Mouse (Mus musculus) thymus, adult 2 months (tissue): ENCODE results near the gene Slc31a2. TPM values are rescaled to one million over a fixed set of nuclear protein-coding genes. Genes with fewer than 3 reads are reported as not detected.

Experiments
- DNase-seq: peaks from one replicate; pipeline ENCODE4 v3.0.0; 2021
- H3K27ac ChIP-seq: fragments of 200-500 bp; 2 replicates; pipeline ENCODE4 v1.5.1; 2012; ENCODE audit warnings: low read length, control low read depth; ENCODE audit not compliant: control insufficient read depth, insufficient read depth
- H3K27me3 ChIP-seq: fragments of 200-500 bp; 2 replicates; pipeline ENCODE4 v1.6.1; 2012; ENCODE audit warnings: mild to moderate bottlenecking, low read length, moderate library complexity, mixed read lengths; ENCODE audit not compliant: control insufficient read depth, insufficient read depth
- H3K36me3 ChIP-seq: fragments of 200-500 bp; 2 replicates; pipeline ENCODE4 v1.6.1; 2012; ENCODE audit warnings: mild to moderate bottlenecking, low read length, moderate library complexity; ENCODE audit not compliant: control insufficient read depth, insufficient read depth
- H3K4me1 ChIP-seq: fragments of 200-500 bp; replicated peaks from 2 replicates; pipeline ENCODE4 v1.6.1; 2012; ENCODE audit warnings: low read length; ENCODE audit not compliant: control insufficient read depth, insufficient read depth
- H3K4me3 ChIP-seq: fragments of 200-500 bp; 2 replicates; pipeline ENCODE4 v1.5.1; 2012; ENCODE audit warnings: mild to moderate bottlenecking, low read length, control low read depth, moderate library complexity; ENCODE audit not compliant: control insufficient read depth, insufficient read depth
- CTCF ChIP-seq: fragments of 200-500 bp; IDR thresholded peaks from 2 replicates; pipeline ENCODE4 v1.5.1; 2012; ENCODE audit warnings: mild to moderate bottlenecking, control low read depth, low read length, moderate library complexity, borderline replicate concordance; ENCODE audit not compliant: control insufficient read depth, poor library complexity, insufficient read depth; ENCODE audit errors: extremely low read depth
- POLR2A ChIP-seq: fragments of 200-500 bp; IDR thresholded peaks from 2 replicates; pipeline ENCODE4 v1.6.1; 2012; ENCODE audit warnings: mild to moderate bottlenecking, low read length, control low read depth, moderate library complexity; ENCODE audit not compliant: control insufficient read depth, poor library complexity, insufficient read depth; ENCODE audit errors: extremely low read depth
- WGBS: fragments of 180-500 bp; shearing (Covaris S2); methylation state at CpG from one replicate; pipeline ENCODE4 v1.1.7; 2018; 5-methylcytosine and 5-hydroxymethylcytosine counted together
- polyA plus RNA-seq: library from polyadenylated mRNA; depleted of rRNA; stranded (reverse); fragments of >200 nt; gene quantifications from 2 replicates; pipeline ENCODE4 v1.2.3, GENCODE M21; 2012

The Slc31a2 gene
- polyA plus RNA-seq, 1 experiment = 21.6 TPM

GRCm38 (mm10) chr4:62313641-62314211 is 51.4 kb downstream of the Slc31a2 start:
- Histone ChIP-seq H3K4me1 (no peaks in the 10 kb centered on the region), H3K27me3 (no peaks in the 10 kb centered on the region), H3K4me3 (no peak overlapping the region), H3K36me3 (peaks cover 53% of the 10 kb centered on the region), H3K27ac (no peak overlapping the region)
- no peak for DNase-seq
- TF ChIP-seq POLR2A = no peak
- no peak for TF ChIP-seq CTCF
- WGBS = 86% methylated on average over 9 of the region's 9 CpGs

- Histone ChIP-seq H3K27ac (no peak overlapping the region), H3K36me3 (peaks cover 59% of the 10 kb centered on the region), H3K27me3 (no peaks in the 10 kb centered on the region), H3K4me3 (no peak overlapping the region), H3K4me1 (no peaks in the 10 kb centered on the region)
- TF ChIP-seq CTCF = no peak
- no peak for TF ChIP-seq POLR2A
- 97% methylated on average over 3 of the region's 3 CpGs for WGBS
- no peak for DNase-seq
These were observed 52.2 kb downstream of the Slc31a2 start for GRCm38 (mm10) chr4:62314516-62314915.

DNA sequence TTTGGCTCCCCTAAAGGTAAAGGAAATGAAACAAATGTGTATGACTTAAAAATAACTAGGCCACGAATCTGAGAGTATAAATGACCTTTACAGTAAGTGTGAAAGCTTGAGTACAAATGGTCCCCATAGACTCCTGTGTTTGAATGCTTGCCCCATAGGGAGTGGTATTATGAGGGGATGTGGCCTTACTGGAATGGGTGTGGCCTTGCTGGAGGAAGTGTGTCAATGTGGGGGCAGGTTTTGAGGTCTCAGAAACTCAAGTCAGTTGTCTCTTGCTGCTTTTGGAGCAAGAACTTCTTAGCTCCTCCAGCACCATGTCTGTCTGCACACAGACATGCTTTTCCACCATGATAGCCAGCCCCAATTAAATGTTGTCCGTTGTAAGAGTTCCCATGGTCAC is 54.1 kb downstream of the Slc31a2 start:
- H3K27me3 ChIP-seq = no peaks in the 10 kb centered on the region
- H3K27ac ChIP-seq = no peak overlapping the region
- 94% methylated on average over 2 of the region's 2 CpGs for WGBS
- DNase-seq = no peak
- peaks cover 66% of the 10 kb centered on the region for H3K36me3 ChIP-seq
- H3K4me1 ChIP-seq = no peaks in the 10 kb centered on the region
- no peak overlapping the region for H3K4me3 ChIP-seq
- TF ChIP-seq POLR2A (no peak), CTCF (no peak)

- no peak overlapping the region for H3K4me3 ChIP-seq
- WGBS = 88% methylated on average over 1 of the region's 1 CpGs
- H3K4me1 ChIP-seq = no peaks in the 10 kb centered on the region
- no peak for TF ChIP-seq CTCF
- TF ChIP-seq POLR2A = no peak
- H3K36me3 ChIP-seq = peaks cover 66% of the 10 kb centered on the region
- no peak for DNase-seq
- H3K27me3 ChIP-seq = no peaks in the 10 kb centered on the region
- H3K27ac ChIP-seq = no peak overlapping the region
These were observed 55.9 kb downstream of the Slc31a2 start for GRCm38 (mm10) chr4:62318294-62318693.

DNA sequence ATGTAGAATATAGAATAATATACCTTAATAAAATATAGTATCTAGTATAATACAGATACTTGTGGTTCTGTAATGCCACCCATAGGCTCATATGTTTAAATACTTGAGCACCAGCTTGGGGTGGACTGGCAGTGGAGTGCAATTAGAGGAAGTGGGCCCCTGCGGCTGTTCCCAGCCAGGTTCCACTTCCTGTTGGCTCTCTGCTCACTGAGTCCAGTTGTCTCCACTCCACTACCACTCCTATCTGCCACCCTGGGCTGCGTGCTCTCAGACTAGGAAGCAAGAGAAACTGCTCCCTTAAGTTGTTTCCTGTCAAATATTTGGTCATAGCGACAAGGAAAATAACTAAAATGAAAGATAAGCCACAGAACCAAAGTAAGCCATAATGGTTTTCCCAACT is 60.3 kb downstream of the Slc31a2 start:
- WGBS = 63% methylated on average over 3 of the region's 3 CpGs
- Histone ChIP-seq H3K27ac (no peak overlapping the region), H3K36me3 (peaks cover 87% of the 10 kb centered on the region), H3K27me3 (no peaks in the 10 kb centered on the region), H3K4me3 (no peak overlapping the region), H3K4me1 (no peaks in the 10 kb centered on the region)
- TF ChIP-seq POLR2A = no peak
- TF ChIP-seq CTCF = no peak
- DNase-seq = no peak

GRCm38 (mm10) chr4:62326111-62326510 is 63.7 kb downstream of the Slc31a2 start:
- no peak overlapping the region for H3K4me3 ChIP-seq
- TF ChIP-seq CTCF (no peak), POLR2A (no peak)
- H3K4me1 ChIP-seq = no peaks in the 10 kb centered on the region
- H3K36me3 ChIP-seq = peaks cover 88% of the 10 kb centered on the region
- H3K27me3 ChIP-seq = no peaks in the 10 kb centered on the region
- no peak overlapping the region for H3K27ac ChIP-seq
- no peak for DNase-seq

DNA sequence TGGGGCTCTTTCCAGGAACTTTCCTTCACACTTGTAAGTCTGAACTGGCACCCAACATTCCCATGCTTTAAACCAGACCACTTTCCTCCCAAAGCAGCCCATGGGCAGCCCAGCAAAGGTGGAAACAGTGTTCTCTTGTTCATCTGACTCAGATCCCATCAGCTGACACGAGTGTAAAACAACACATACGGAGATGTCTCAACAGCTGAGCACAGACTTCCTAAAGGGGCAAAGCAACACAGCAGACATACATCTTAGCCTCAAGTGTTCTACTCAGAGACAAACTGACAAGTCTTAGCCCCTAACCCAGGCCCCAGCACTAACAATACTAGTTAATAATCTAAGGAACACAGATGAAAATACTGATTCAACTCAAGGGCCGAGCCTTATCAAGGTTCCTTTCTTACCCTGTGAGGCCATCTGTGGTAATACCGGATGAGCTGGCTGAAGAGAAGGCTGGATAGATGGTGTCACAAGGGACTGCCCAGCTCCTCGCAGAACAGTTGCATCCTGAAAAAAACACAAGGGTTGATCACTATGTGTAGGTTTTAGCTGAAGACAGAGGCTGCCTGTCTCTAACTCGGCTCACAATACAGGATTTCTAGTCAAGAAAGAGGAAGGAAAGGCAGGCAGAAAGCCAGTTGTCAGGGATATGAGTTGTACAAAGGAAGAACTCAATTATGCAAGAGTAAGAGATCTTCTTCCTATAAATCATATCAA is 66.7 kb downstream of the Slc31a2 start:
- Histone ChIP-seq H3K4me1 (no peaks in the 10 kb centered on the region), H3K36me3 (peaks cover 82% of the 10 kb centered on the region)

More for the DNA sequence above, 66.7 kb downstream of the Slc31a2 start:
- WGBS = 84% methylated on average over 6 of the region's 6 CpGs
- H3K4me3 ChIP-seq = no peak overlapping the region
- TF ChIP-seq POLR2A = no peak
- no peak for TF ChIP-seq CTCF
- DNase-seq = no peak
- H3K27me3 ChIP-seq = no peaks in the 10 kb centered on the region
- no peak overlapping the region for H3K27ac ChIP-seq
